Mouse (Mus musculus): Measurements from ENCODE around the gene Etv6.

- no peak for TF ChIP-seq CTCF (IDR thresholded peaks at IDR 0.05; ENCODE audit: control insufficient read depth, insufficient read depth, insufficient replicate concordance, low read depth, low read length)
- TF ChIP-seq POLR2A (IDR thresholded peaks at IDR 0.05; ENCODE audit: control insufficient read depth, low read depth, low read length) = no peak
These were observed 68.0 kb downstream of the Etv6 start for GRCm38 (mm10) chr6:134103519-134103918.

Measured in testis, adult 2 months (tissue).